Mouse (Mus musculus) heart, adult 2 months (tissue): ENCODE data around the gene Colgalt1. TPM values are rescaled to one million over a fixed set of nuclear protein-coding genes. Genes with fewer than 3 reads are reported as not detected.
A peak's percentile ranks its signal among the peaks of the same experiment; 100 is the strongest.

Source experiments
- DNase-seq, 2 experiments: peaks; one replicate each; pipeline ENCODE4 v3.0.0; 2021
- H3K27ac ChIP-seq: fragments of 200-600 bp; 2 replicates; pipeline ENCODE4 v1.8.1; 2022
- H3K27me3 ChIP-seq: fragments of 200-500 bp; 2 replicates; pipeline ENCODE4 v1.6.1; 2012; ENCODE audit warnings: mild to moderate bottlenecking, low read length, inconsistent platforms, mixed read lengths; ENCODE audit not compliant: control insufficient read depth, insufficient read depth
- H3K36me3 ChIP-seq: fragments of 200-500 bp; 2 replicates; pipeline ENCODE4 v1.6.1; 2012; ENCODE audit warnings: low read length, inconsistent platforms; ENCODE audit not compliant: control insufficient read depth, insufficient read depth
- H3K4me1 ChIP-seq: fragments of 200-500 bp; 2 replicates; pipeline ENCODE4 v1.6.1; 2011; ENCODE audit warnings: low read length; ENCODE audit not compliant: control insufficient read depth, insufficient read depth
- H3K4me3 ChIP-seq: fragments of 200-600 bp; 2 replicates; pipeline ENCODE4 v1.8.1; 2022
- H3K79me2 ChIP-seq: fragments of 200-500 bp; replicated peaks from 2 replicates; pipeline ENCODE4 v1.6.1; 2012; ENCODE audit warnings: mild to moderate bottlenecking, inconsistent platforms, low read length, moderate library complexity, mixed read lengths; ENCODE audit not compliant: control insufficient read depth, insufficient read depth
- H3K9ac ChIP-seq: fragments of 200-500 bp; 2 replicates; pipeline ENCODE4 v1.6.1; 2012; ENCODE audit warnings: low read depth, mild to moderate bottlenecking, control low read depth, inconsistent platforms, low read length, mixed read lengths
- CTCF ChIP-seq: fragments of 200-600 bp; IDR thresholded peaks from 2 replicates; pipeline ENCODE4 v1.8.1; 2022; ENCODE audit warnings: antibody characterized with exemption, mild to moderate bottlenecking, moderate library complexity
- EP300 ChIP-seq: fragments of 200-500 bp; IDR thresholded peaks from 2 replicates; pipeline ENCODE4 v1.6.1; 2011; ENCODE audit warnings: low read depth, low read length, control low read depth; ENCODE audit not compliant: insufficient read depth
- POLR2A ChIP-seq: fragments of 200-500 bp; IDR thresholded peaks from 2 replicates; pipeline ENCODE4 v1.6.1; 2011; ENCODE audit warnings: mild to moderate bottlenecking, low read depth, low read length, control low read depth; ENCODE audit not compliant: insufficient read depth
- WGBS: fragments of 180-500 bp; shearing (Covaris S2); methylation state at CpG from one replicate; pipeline ENCODE4 v1.1.7; 2018; 5-methylcytosine and 5-hydroxymethylcytosine counted together
- intact Hi-C: fragments of 180-260 bp; cut with DNase I; formaldehyde crosslinking; loops from one replicate; pipeline ENCODE4 v1.15.1; 2025
- polyA plus RNA-seq: library from polyadenylated mRNA; depleted of rRNA; stranded (reverse); fragments of >200 nt; gene quantifications from 2 replicates; pipeline ENCODE4 v1.2.3, GENCODE M21; 2012
- total RNA-seq, 2 experiments: library from RNA; stranded (reverse); gene quantifications; 2 replicates each; pipeline ENCODE4 v1.2.3; 2021

Gene Colgalt1
- total and polyA plus RNA-seq, 3 experiments = 39.3 to 55.8 (median 39.6) TPM

- TF ChIP-seq POLR2A (no peak; the same call in 1 of the 2 replicates), CTCF (peak; percentile 22; the same call in 1 of the 2 replicates), EP300 (0 out of 2 replicates have a peak, but pooled peaks have one; percentile 35)
- Histone ChIP-seq H3K36me3 (no peaks in the 10 kb centered on the region), H3K27me3 (no peaks in the 10 kb centered on the region), H3K4me3 (no peak overlapping the region), H3K79me2 (no peaks in the 10 kb centered on the region), H3K4me1 (peaks cover 4% of the 10 kb centered on the region), H3K27ac (peak overlapping the region; percentile 76), H3K9ac (no peak overlapping the region)
- DNase-seq = peak; percentile 33 to 42
- intact Hi-C loops = no loop called here
- WGBS = 45% methylated on average over 9 of the region's 9 CpGs
These were observed 16.7 kb downstream of the Colgalt1 start for GRCm38 (mm10) chr8:71627265-71628099.

GRCm38 (mm10) chr8:71628396-71629095 is 17.7 kb downstream of the Colgalt1 start:
- intact Hi-C loops = loop anchor here (1.0 kb wide), 1 partner anchor 17 kb away; no protein-coding TSS in a partner anchor
- DNase-seq = no peak
- H3K27me3 ChIP-seq = 0 out of 2 replicates have a peak, but pooled peaks cover 2% of the 10 kb centered on the region
- TF ChIP-seq POLR2A (no peak), EP300 (no peak), CTCF (no peak)
- H3K79me2 ChIP-seq = no peaks in the 10 kb centered on the region
- 8% methylated on average over 16 of the region's 16 CpGs for WGBS
- H3K4me1 ChIP-seq = peaks cover 4% of the 10 kb centered on the region
- peak overlapping the region; percentile 60 for H3K4me3 ChIP-seq
- H3K27ac ChIP-seq = peak overlapping the region; percentile 76
- no peaks in the 10 kb centered on the region for H3K36me3 ChIP-seq
- peak overlapping the region; percentile 70 for H3K9ac ChIP-seq

DNA sequence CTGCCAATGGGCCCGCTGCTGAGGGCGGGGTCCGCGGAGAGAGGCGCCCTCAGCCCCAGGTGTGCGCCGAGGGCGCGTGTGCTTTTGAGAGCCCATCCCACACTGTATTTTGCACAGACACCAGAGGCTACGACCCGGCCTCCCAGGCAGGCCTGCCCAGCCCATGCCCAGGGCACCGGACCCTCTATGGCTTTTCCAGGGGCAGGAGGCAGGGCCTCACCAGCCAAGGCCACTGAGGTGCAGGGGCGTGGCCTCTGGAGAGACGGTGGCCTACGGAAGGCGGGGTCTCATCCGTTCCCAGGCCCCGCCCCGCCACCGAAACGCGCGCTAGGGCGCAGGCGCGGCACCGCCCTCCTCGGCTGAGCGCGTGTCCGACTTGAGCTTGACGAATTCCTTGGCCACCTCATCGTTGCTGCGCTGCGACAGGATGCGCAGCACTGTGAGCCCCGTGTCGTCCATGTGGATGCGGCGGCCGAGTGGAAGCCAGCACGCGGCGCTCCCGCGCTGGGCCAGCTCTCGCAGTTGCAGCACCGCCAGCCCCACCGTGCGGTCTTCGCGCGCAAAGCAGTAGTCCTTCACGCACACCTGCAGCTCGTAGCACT is 18.4 kb downstream of the Colgalt1 start:
- Histone ChIP-seq H3K4me1 (peaks cover 4% of the 10 kb centered on the region), H3K4me3 (peak overlapping the region; percentile 60), H3K27me3 (0 out of 2 replicates have a peak, but pooled peaks cover 2% of the 10 kb centered on the region), H3K9ac (peak overlapping the region; percentile 70), H3K36me3 (no peaks in the 10 kb centered on the region), H3K27ac (peak overlapping the region; percentile 76), H3K79me2 (no peaks in the 10 kb centered on the region)
- TF ChIP-seq EP300 (peak; percentile 57; the same call in 1 of the 2 replicates), POLR2A (peak; percentile 63), CTCF (peak; percentile 61)
- under 1% methylated on average over 55 of the region's 55 CpGs for WGBS
- intact Hi-C loops = loop anchor here (1.0 kb wide), 1 partner anchor 18 kb away; no protein-coding TSS in a partner anchor
- peak; percentile 96 to 98 for DNase-seq

DNA sequence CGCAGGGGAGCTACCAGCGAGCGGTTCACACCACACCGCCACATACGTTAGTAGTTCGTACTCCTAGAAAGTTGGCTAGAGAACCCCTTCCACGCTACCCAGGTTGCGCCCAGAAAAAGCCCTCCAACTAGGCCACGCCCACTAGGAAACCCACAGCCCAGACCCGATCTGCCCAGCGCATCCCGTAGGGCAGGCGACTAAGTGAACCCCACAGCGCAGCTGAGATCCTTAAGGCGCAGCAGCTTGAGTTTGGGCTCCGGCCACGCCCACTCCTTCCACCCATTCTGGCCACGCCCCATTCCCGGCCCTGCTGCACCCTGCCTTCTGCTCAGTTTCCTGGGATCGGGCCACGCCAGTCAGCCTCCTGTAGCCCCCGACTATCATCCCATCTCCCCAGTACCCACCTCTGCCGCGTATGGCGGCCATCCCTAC is 19.0 kb downstream of the Colgalt1 start:
- WGBS = 6% methylated on average over 25 of the region's 25 CpGs
- Histone ChIP-seq H3K27ac (no peak overlapping the region), H3K36me3 (no peaks in the 10 kb centered on the region), H3K4me3 (peak overlapping the region; percentile 60), H3K9ac (peak overlapping the region; percentile 37), H3K79me2 (no peaks in the 10 kb centered on the region), H3K4me1 (peaks cover 4% of the 10 kb centered on the region), H3K27me3 (0 out of 2 replicates have a peak, but pooled peaks cover 2% of the 10 kb centered on the region)
- intact Hi-C loops = loop anchor here (1.0 kb wide), 1 partner anchor 18 kb away; no protein-coding TSS in a partner anchor
- TF ChIP-seq EP300 (no peak), CTCF (no peak), POLR2A (no peak)
- DNase-seq = peak; percentile 55 to 59

DNA sequence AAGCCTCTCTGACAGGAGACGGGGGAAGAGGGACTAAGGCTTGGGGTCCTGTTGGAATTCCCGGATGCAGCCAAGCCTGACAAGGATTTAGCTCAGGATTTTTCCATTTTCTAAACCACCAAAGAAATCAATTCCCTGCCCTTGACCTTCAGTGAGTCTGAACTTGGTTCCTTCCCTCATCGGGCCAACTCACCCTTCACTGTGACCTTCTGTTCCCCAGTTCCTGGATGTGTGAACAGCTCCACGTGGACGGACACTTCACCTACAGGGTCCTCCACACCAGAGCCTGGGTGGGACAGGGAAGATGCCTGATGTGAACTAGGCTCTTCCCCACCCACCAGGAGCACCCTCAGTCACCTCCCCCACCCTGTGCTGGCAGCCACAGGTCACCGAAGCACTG is 20.0 kb downstream of the Colgalt1 start:
- H3K79me2 ChIP-seq = no peaks in the 10 kb centered on the region
- H3K27me3 ChIP-seq = 0 out of 2 replicates have a peak, but pooled peaks cover 2% of the 10 kb centered on the region
- H3K4me1 ChIP-seq = peaks cover 4% of the 10 kb centered on the region
- DNase-seq = no peak
- TF ChIP-seq EP300 (no peak), CTCF (no peak), POLR2A (no peak)
- WGBS = 74% methylated on average over 6 of the region's 6 CpGs
- H3K36me3 ChIP-seq = no peaks in the 10 kb centered on the region
- no peak overlapping the region for H3K27ac ChIP-seq
- H3K9ac ChIP-seq = no peak overlapping the region
- no peak overlapping the region for H3K4me3 ChIP-seq
- intact Hi-C loops = no loop called here
